Mouse (Mus musculus): ENCODE results near the gene Adprhl1.
A peak's percentile ranks its signal among the peaks of the same experiment; 100 is the strongest.

The Adprhl1 gene

DNA sequence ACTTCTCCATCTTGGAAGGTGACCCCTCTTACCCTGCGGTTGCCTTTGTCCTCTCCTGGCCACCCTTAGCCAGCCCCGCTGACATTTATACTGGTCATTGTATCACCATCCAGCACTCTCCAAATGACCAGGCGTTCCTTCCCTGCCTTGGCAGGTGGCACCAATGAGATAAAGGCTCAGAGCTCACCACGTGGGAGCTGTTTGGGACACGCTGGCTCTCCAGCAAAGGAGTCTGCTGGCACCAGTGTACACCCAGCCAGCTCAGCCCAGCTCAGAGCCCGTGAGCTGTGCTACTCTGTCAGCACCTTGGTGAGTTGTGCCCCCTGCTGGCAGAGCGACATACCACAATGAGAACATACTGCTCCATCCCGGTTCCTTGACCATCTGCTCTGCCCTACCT, at the start of gene Adprhl1:
TSS of gene Adprhl1 (minus strand) at position 144 of the 400 bp plus-strand sequence.
- peak; percentile 83 for DNase-seq

DNA sequence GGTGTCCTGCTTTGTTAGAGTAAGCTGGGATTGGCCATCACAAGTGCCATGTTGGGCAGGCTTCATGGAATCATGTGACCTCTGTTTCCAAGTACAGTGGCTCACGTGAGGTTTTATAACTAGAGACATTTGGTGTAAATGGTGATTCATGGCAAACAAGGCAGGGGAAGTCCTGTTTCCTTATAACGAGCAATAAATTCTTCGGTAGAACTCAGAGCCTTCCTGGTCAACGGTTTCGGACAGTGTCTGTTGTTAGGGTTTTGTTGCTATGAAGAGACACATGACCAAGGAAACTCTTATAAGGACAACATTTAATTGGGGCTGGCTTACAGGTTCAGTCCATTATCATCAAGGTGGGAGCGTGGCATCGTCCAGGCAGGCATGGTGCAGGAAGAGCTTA, 47.1 kb upstream of the Adprhl1 start:
- no peak for DNase-seq

DNA sequence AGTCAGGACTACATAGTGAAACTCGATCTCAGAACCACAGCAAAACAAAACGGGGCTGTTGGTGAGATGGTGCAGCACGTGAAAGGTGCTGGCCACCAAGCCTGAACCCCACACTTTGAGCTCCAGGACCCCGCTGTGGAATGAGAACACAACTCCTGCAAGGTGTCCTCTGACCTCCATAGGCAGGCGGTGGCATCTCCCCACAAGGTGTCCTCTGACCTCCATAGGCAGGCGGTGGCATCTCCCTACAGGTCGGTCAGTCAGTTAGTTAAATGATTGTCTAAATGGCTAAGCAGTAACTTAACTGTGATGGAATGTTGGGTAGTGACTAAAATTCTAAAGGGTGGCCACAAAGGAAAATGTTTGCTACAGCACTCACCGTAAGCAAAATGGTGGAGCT, 45.6 kb upstream of the Adprhl1 start:
- DNase-seq = no peak

DNA sequence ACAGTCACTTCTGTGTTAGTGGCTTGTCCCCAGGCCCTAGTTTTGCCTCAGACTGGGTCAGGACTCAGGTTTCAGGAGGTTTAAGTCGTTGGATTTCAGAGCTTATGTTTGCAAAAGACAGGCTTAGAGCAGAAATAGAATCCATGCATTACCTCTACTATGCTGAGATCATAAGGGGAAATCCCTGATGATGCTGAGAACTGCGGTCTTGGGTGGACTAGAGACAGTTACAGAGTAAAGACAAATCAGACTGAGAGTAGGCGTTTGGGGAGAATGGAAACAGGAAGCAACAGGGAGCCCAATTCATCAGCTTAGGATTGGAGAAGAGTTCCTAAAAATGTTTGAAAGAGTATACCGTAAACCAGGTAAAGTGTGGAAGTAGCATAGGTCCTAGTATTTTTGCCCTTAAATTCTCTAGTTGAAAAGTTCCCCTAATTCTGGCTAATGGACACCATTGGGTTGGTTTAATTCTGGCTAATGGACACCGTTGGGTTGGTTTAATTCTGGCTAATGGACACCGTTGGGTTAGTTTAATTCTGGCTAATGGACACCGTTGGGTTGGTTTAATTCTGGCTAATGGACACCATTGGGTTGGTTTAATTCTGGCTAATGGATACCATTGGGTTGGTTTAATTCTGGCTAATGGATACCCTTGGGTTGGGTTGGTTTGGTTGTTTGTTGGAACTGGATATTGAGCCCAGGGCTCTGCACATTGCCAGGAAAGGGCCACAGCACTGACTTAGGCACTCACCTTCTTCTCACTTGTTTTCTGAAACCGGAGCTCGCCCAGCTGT, 39.9 kb upstream of the Adprhl1 start:
- DNase-seq = no peak

DNA sequence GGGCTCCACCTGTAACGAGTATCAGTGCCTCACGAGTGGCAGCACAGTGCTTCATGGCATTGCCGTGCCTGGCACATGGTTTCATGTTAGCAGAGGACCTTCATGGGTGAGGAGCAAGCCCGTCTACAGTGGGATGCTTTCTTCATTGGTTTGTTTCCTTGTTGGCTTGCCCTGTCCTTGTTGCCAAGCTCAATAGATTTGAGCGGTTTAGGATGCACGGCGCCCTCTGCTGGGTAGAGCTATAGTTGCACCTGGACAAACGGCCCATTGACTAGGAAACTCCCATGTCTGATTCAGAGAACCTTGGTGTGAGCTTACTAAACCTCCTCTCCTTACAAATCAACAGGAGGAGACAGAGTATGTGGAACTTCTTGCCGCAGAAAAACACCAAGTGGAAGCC, 38.4 kb upstream of the Adprhl1 start:
- peak; percentile 63 for DNase-seq

DNA sequence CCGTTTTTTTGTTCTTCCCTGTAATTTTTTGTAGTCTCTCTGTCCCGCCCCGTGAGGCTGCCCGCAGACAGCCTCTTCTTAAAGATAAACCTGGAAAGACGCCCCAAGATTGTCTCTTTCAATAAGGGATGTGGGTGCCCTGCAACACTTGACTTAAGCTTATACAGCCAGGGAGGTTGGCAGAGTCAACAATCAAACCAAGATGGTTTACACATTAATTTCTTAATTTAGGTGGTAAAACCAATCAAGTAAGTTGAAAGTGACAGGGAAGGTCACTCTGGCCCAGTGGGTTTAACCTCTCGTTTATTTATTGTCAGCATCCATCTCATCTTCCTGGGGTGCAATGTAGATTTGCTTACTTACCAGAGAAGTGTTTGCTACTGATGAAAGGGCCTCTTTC, 34.7 kb upstream of the Adprhl1 start:
- DNase-seq = no peak

DNA sequence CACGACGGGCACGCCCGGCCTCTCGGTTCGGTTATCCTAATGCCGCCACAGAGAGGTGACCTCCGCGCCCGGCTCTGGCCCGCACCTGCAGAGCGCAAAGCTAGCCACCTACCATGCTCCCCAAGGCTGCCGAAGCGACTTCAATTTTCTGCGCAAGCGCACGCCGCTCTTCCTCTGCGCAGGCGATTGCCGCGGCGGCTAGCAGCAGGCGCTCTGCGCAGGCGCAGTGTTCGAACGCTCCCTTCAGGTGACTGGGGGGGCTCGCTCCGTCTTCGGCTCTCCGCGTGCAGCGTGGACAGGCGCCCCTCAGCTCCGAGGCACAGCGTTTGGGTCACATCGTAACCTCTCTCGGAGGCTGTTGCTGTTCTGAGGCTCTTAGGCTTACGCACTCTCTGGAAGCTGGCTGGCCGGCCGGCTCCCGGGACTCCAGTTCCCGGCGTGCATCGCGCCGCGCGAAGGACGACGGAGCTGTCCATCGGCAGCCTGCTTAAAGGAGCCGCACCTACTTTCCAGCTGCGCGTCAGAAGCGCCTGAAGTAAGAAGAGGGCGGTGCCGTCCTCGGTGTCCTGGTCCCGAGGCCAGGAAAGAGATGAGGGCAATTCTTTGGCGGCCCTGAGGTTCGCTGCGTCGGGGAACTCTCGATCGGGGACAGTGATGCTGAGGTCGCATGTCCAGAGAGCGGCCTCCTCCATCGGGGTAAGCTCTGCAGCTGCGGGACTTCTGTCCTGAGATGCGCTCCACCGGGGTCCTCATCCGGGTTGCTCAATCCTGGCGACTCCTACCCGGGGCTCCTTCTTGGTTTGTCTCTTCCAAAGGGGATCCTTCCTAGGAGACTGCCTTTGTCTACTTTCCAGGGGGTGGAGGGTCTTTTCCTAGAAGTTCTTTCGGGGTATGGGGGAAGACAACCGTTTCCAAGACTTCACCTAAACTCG, 34.0 kb upstream of the Adprhl1 start, which contains the start of the genes Dcun1d2 and Tmco3:
TSS of gene Dcun1d2 (minus strand) at position 440 of the 932 bp plus-strand sequence.
TSS of gene Tmco3 (plus strand) at position 499 of the 932 bp plus-strand sequence.
- peak; percentile 95 for DNase-seq

DNA sequence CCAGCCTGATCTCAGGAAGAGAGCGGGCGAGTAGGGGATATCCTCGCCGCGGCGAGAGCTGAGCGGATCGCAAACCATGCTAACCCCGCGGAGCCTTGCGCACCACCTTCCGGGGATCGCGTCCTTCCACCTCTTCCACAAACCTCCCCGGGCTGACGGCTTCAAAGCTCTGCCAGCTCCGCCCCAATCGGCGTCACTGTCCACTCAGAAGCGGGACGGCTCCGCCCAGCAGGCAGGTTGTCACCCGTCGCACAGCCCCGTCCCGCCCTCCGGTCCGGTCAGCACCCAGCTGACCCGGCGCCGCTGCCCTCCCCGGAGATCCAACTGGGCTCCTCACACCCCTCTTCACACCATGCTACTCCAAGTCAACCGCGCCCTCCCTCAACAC, 33.3 kb upstream of the Adprhl1 start:
- peak; percentile 88 for DNase-seq

DNA sequence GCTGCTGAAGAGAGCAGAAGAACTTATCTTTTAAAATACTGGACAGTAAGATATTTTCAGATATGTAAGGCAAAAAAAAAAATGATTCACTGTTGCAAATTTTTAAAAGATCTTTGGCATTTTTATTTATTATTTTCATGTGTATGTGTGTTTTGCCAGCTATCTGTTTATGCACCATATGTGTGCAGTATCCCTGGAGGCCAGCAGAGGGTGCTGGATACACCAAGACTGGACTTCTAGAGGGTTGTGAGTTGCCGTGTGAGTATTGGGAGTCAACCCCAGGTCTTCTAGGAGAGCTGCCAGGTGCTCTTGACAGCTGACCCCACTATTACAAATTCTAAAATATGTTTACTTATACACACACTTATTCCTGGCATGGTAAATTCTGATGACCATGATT, 29.2 kb upstream of the Adprhl1 start:
- DNase-seq = no peak

DNA sequence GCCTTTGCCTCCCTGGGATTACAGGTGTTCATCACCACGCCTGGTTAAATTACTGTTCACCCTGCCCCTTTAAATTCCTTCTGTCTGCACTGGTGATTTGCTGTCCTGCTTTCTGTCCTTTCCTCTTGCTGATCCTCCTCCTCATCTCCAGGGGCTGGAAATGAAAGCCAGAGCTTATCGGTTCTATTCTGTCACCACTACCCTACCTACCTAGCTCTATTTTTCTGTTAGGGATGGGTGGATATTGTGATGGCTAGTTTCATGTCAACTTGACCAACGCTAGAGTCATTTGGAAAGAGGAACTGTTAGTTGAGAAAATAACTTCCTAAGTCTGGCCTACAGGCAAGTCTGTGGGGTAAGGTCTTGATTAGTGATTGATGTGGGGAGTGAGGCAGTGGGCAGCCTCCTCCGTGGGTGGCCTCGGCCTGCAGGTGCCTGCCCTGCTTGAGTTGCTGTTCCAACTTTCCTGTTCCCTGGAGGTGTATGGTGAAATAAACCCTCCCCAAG, 23.0 kb upstream of the Adprhl1 start:
- DNase-seq = no peak

DNA sequence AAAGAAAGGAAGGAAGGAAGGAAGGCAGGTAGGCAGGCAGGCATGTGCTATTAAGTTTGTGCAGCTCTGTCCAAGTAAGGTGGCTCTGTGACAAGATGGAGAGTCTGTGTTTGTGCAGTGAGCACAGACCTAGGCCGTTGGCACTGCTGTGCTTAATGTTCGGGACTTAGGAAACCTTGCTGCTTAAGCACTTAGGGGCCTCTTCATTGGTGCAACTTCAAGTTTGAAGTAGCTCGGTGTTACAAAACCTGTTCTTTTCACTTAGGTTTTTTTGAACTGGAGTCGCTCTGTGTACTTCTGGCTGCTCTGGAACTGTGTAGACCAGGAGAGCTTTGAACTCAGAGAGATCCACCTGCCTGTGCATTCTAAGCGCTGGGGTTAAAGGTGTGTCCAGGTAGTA, 18.9 kb upstream of the Adprhl1 start:
- DNase-seq = no peak

DNA sequence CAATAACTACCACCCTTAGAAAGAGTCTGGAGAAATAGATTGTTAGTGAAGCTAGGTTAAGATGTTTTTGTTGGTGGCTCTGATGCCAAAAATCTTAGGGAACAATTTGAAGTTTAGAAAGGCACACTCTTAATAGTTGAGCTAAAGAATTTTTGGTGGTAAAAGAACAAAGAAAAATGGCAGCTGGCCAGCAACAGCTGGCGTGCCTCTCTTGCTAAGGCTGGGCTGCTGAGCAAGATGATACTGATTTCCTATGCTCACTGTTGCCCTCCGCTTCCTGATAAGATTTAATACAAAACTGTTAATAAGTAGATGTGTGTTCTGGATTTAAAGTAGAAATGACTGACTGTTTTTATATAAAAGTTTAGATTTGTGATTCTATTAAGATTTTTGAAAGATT, 13.6 kb upstream of the Adprhl1 start:
- DNase-seq = no peak

DNA sequence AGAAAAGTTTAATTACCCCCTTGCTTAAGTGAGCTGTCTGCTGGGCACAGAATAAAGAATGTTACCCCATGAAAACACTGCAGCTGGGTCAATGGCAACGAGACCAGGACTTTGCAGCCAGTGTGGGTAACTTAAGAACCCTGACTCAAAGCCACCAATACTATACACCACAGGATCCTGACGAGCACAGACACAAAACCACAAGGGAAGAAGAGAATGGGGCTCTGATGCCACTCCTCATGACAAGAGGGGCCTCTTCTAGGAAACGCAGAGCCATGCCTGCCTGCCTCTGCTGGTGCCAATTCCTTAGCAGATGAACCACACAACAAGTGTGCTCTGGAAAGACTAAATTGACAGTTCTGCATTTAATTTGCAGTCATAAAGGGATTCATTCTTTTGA, 9.4 kb upstream of the Adprhl1 start:
- no peak for DNase-seq

DNA sequence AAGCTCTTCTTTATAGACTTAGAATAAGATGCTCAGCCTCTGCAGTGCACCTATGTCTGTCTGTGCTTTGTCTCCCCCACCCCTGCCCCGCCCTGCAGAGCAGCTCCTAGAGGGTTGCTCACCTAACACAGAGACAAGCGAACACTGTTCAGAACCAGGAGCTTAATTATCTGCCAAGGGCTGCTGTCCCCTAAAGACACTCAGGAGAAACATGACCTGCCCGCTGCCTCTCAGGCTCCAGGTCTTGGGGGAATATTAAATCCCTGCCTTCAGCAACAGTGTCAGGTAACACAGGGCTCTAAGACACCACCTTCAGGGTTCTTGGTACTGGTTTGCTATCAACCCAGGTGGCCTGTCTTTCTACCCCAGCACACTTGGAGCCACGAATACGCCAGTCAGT, 549 bp downstream of the Adprhl1 start:
- no peak for DNase-seq

DNA sequence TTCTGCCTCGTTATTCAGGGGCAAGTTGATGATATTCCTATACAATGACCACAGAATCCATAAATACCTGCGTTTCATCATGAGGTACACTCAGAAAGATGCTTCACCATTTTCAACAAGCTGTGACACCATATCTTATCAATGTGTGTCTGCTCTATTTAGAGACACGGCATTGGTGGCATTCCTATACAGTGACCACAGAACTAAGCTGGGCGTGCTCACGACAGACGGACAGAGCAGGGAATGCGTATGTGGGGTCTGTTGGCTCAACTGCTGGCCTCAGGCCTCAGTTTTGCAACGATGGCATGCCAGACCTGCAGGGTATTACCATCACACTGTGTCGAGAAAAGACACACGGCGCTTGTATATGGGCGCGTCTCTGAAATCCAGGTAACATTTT, 1.1 kb downstream of the Adprhl1 start:
- no peak for DNase-seq

DNA sequence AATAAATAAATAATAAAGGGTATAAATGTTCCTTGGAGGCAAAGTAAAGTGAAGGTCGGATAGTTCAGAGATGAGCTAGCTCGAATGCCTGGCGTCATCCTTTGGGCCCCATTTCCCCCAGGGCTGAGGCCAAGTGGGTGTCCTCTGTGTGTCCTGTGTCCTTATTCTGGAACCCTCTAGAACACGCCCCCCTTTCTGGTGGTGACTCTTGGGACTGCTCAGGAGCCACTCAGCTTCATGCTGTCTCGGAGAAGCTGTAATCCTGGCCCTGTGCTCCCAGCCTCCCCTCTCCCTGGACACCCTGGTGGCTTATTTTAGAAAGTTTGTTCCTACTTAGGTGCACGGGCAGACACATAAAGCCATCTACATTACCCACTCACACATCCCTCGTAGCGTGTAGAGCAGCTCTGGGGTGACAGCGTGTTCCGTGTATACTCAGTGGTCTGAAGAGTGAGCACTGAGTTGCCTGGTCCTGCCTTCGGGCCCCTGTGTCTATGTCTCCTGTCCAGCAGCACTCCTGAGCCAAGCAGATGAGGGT, 9.6 kb downstream of the Adprhl1 start:
- DNase-seq = no peak

DNA sequence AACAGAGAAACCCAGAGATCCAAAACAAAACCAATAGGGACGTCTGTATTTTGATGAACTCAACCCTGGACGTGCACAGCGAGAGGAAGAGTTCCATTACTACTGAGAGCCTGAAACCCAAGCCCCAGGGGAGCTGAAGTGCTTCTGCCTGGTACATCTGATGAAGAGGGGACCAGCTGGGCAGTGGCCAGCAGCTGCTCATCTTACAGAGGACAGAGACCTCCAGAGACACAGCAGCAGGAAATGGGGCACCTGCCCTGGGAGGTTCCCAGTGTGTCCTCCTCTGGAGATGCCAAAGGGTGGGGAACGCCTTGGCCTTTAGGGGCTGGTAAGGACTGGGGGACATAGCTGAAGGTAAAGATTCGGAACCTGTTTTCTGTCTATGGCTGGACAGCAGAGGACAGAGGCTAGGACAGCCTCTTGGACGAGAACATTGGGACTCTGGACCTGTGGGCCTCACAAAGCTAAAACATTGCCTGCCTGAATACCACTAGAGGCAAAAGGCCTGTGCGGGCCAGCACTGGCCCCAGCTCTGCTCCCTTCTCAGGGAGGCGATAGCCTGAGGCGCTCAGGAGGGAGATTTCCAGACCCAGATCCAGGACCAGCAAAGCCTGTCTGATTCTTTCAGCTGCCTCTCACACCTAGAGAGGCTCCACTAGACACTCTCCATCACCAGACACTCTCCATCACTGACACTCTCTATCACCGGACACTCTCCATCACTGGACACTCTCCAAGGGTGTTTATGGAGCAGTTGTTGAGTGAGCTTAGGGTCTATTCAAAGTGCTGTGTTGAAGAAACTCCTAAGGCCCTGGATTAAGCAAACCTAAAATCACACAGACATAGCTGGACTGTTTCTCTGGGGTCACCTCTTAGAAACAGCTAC, 10.7 kb downstream of the Adprhl1 start:
- no peak for DNase-seq

DNA sequence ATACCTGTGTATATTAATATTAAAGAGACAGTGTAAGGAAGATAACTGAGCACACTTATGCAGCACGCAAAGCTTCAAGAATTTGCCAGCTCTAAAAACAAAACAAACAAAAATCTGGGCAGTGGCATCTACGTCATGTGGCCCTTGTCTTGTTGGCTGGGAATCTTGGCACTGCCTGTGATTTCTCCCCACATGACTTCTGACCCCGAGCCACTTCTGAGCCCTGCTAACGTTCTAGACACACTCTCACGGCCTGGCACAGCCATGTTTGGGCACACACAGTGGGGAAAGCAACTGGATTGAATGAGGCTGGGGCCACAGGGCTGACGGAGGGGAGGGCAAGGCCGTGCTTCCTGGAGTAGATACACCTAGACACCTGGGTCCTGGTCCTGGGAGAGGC, 13.3 kb downstream of the Adprhl1 start:
- DNase-seq = no peak

DNA sequence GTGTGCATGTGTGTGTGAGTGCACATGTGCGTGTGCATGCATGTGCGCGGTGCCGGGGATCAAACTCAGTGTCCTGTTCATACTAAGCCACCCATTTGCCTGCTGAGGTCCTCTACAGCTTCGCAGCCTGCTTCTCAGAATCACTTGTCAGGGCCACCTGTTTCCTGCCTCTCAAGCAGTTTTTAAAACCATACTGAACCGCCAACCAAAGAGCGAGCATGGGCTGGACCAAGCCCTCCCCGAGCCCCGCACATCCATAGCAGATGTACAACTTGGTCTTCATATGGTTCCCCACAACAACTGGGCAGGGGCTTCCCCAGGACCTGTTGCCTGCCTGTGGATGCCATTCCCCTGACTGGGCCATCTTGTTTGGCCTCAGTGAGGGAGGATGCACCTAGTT, 13.9 kb downstream of the Adprhl1 start:
- no peak for DNase-seq

DNA sequence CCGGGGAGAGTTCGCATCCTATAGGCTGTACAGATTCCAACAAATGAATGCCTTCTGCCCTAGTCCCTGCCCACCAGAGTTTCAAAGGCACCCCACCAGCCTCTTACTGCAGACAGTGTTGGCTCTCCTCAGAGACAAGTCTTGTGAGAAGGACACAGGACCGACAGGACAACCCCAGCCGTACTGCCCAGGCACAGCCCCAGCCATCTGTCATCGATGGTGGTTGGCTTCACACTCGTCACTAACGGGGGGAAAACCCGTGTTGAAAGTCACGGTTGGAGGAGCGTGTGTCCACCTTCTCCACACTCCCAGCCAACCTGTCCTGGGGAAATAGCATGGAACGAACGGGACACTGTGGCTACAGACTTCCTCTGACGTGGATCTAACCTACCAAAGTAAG, 19.2 kb downstream of the Adprhl1 start:
- no peak for DNase-seq

DNA sequence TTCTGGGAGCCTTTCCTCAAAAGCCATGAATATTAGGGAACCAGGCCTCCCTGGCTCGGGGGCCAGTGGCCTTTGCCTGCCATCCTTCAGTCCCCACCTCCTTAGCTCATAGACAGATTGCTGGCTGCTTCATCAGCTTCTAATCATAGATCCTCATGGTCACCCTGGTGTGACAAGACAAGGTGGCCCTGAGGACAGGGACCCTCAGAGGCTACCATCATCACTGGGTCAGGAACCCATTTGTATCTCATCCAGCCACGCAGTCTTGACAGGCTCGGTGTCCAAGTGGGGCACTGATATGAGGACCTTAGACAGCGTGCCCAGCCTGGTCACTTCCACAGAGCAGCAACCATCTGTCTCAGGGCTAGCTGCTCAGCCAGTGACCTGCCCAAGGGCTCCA, 23.5 kb downstream of the Adprhl1 start:
- no peak for DNase-seq

DNA sequence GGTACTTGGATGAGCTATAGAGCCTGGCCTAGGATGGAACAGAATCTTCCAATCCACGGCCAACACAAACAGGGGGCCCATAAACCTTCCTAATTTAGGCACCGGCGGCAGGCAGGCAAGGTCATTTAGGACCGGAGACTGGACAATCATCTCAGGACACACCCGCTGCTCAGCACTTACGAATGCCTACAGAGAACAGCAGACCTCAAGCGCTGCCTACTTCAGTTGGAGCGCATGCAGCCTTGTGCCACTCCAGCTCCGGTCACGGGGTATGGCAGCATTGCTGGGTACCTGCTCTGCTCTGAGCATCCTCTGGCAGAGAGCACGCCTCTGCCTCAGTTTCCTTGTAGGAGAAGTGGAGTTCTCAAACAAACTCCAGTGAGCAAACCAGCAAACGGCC, 24.2 kb downstream of the Adprhl1 start:
- DNase-seq = no peak

Measured in layer of hippocampus, adult 9-11 months (tissue).